Comparison of ENCODE assay signal across 17 mouse cellular contexts in the genomic region with DNA sequence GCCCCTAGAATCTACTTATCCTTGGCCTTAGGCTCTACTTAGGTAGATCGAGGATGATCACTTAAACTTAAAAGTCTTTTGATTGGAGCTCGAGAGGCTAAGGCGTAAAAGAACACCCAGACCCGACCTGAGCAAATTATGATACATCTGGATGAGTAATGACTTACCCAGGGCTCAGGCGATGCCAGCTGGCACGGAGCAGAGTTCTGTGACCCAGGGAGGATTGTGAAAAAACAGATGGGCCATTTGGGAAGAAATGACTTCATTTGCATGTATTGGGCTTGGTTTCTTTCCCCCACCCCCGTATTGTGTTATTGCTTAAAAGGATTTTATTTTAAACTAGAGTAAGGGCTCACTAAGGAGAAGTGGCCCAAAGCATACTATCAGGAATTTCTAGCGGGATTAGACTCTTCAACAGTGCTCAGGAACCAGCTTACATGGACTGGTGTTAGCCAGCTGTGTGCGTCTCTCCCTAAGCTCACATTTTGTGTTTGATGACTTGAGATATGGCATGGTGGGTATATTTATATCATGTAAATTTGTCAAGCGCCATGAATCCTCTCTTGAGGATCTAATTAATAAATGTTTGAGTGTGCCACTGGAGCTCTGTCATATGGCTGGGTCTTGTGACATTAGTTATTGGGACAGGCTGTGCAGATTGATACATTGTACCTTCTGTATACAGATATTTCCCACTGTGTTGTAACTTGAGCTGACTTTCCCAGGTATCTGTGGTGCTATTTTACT.
DNase-seq lines count a peak whose midpoint lies in the region; ATAC-seq lines count a peak whose summit lies in the region.
"Had no signal": no experiment of that assay in that cellular context is flagged by ENCODE, and none has a peak within 500 bp of the region (broad histone marks: within the 10 kb centered on the region; RNA-seq: fewer than 3 reads in every experiment).

No protein-coding gene starts in this region.

- H3K4me3 ChIP-seq in forebrain, embryonic 11.5 days (ENCODE audit: low read depth, low read length), result no peak overlapping the region
- H3K4me3 ChIP-seq: kidney, embryonic 15.5 days had no signal

- intact Hi-C loops in gastrocnemius, postnatal 14 days (cut with DNase I; ENCODE audit: low total_unique reads), result no loop called here

- ATAC-seq in forebrain, embryonic 11.5 days (replicated peaks; ENCODE audit: low FRiP score), result no peak
- ATAC-seq: forebrain, embryonic 14.5 days; inflammation-experienced regulatory T-cells, adult 6 months had no signal

- no peaks in the 10 kb centered on the region for H3K4me1 ChIP-seq in forebrain, embryonic 11.5 days (replicated peaks; ENCODE audit: control insufficient read depth, insufficient read depth, low read length)
- H3K4me1 ChIP-seq: kidney, embryonic 15.5 days had no signal

- H3K27me3 ChIP-seq in forebrain, embryonic 11.5 days (ENCODE audit: control insufficient read depth, insufficient read depth, low read length), result no peaks in the 10 kb centered on the region
- H3K27me3 ChIP-seq: kidney, embryonic 15.5 days had no signal

- no peaks in the 10 kb centered on the region for H3K9me3 ChIP-seq in forebrain, embryonic 11.5 days (ENCODE audit: control insufficient read depth, low read length)
- H3K9me3 ChIP-seq: kidney, embryonic 15.5 days had no signal

- peak; percentile 11 for DNase-seq in gastrocnemius, postnatal 14 days
- DNase-seq in gastrocnemius, postnatal 10 days, result no peak
- DNase-seq in 3134 (ENCODE audit: extremely low read depth, insufficient read length, low spot score) (peak; percentile 43), adipocyte (ENCODE audit: low spot score) (peak; percentile 84)
- peak; percentile 20 for DNase-seq in gonadal fat pad, adult 2 months (ENCODE audit: low read depth)
- no peak for DNase-seq in frontal cortex, postnatal 10 days (ENCODE audit: low spot score in 2 of 2)
- no peak for DNase-seq in forebrain, embryonic 11.5 days (ENCODE audit: low spot score)
- no peak for DNase-seq in urinary bladder, adult 2 months (ENCODE audit: low spot score)
- DNase-seq: cerebellum, adult 9-10 months; heart, adult 11 months; lung, postnatal 10 days; right cerebral cortex, postnatal 4 days; thymus, adult 18-20 months had no signal

- 90% methylated on average over 10 of the region's 10 CpGs for WGBS in forebrain, embryonic 11.5 days

- H3K4me2 ChIP-seq in forebrain, embryonic 11.5 days (ENCODE audit: low read depth, low read length, severe bottlenecking), result no peak overlapping the region
- H3K4me2 ChIP-seq: kidney, embryonic 15.5 days had no signal

- H3K9ac ChIP-seq in forebrain, embryonic 11.5 days (ENCODE audit: low read length), result no peak overlapping the region
- H3K9ac ChIP-seq: kidney, embryonic 15.5 days; liver, embryonic 14.5 days had no signal

- no peaks in the 10 kb centered on the region for H3K36me3 ChIP-seq in forebrain, embryonic 11.5 days (ENCODE audit: control insufficient read depth, insufficient read depth, low read length)
- H3K36me3 ChIP-seq: kidney, embryonic 15.5 days had no signal

- no peak overlapping the region for H3K27ac ChIP-seq in forebrain, embryonic 11.5 days (ENCODE audit: low read depth, low read length)
- H3K27ac ChIP-seq: kidney, embryonic 15.5 days; liver, embryonic 14.5 days had no signal

Comparison
In these comparisons a context has a peak if more than half of its experiments do, and no peak if none do; other contexts are left out.
1. DNase-seq: peak in gastrocnemius, postnatal 14 days (single experiment), 3134 (single experiment), adipocyte (single experiment) and gonadal fat pad, adult 2 months (single experiment); none in gastrocnemius, postnatal 10 days (single experiment), frontal cortex, postnatal 10 days (0 of 2), forebrain, embryonic 11.5 days (single experiment) and urinary bladder, adult 2 months (single experiment).